Mouse (Mus musculus): ENCODE measurements around the gene Raver2. TPM values are rescaled to one million over a fixed set of nuclear protein-coding genes. Genes with fewer than 3 reads are reported as not detected.

Gene Raver2
- total RNA-seq (2021) = 1 to 10 TPM; 4.2 to 4.4 TPM
- long read RNA-seq, experiment 1, full-length matches to known transcripts = 7 of 9 reads
- long read RNA-seq, experiment 1, partial matches to known transcripts = 1 of 9 reads
- long read RNA-seq, experiment 1, other reads (novel, unspliced or antisense) = 1 of 9 reads
- long read RNA-seq, experiment 2, full-length matches to known transcripts = 8 of 9 reads
- long read RNA-seq, experiment 2, partial matches to known transcripts = 0 of 9 reads
- long read RNA-seq, experiment 2, other reads (novel, unspliced or antisense) = 1 of 9 reads

GRCm38 (mm10) chr4:101068786-101069153 is at the start of gene Raver2:
Raver2 (plus strand) TSS chr4:101068983.
- DNase-seq (ENCODE audit: low spot score in 2 of 2) = peak; percentile 58

GRCm38 (mm10) chr4:101020596-101020995 is 48.2 kb upstream of the Raver2 start, which contains the start of gene Gm10577:
Gm10577 (minus strand) TSS chr4:101020696.
- no peak for DNase-seq (ENCODE audit: low spot score in 2 of 2)

- no peak for DNase-seq (ENCODE audit: low spot score in 2 of 2)
Measured at GRCm38 (mm10) chr4:101026566-101026965, 42.2 kb upstream of the Raver2 start.

GRCm38 (mm10) chr4:101026995-101027394 is 41.8 kb upstream of the Raver2 start:
- DNase-seq (ENCODE audit: low spot score in 2 of 2) = no peak

- DNase-seq (ENCODE audit: low spot score in 2 of 2) = no peak
Measured at GRCm38 (mm10) chr4:101027852-101028411, 40.9 kb upstream of the Raver2 start.

- no peak for DNase-seq (ENCODE audit: low spot score in 2 of 2)
Measured at GRCm38 (mm10) chr4:101033047-101033446, 35.7 kb upstream of the Raver2 start.

- no peak for DNase-seq (ENCODE audit: low spot score in 2 of 2)
Measured at GRCm38 (mm10) chr4:101035131-101035530, 33.7 kb upstream of the Raver2 start.

- no peak for DNase-seq (ENCODE audit: low spot score in 2 of 2)
Measured at GRCm38 (mm10) chr4:101037156-101037555, 31.6 kb upstream of the Raver2 start.

- DNase-seq (ENCODE audit: low spot score in 2 of 2) = no peak
Measured at GRCm38 (mm10) chr4:101043691-101044090, 25.1 kb upstream of the Raver2 start.

- DNase-seq (ENCODE audit: low spot score in 2 of 2) = no peak
Measured at GRCm38 (mm10) chr4:101044149-101044548, 24.6 kb upstream of the Raver2 start.

- no peak for DNase-seq (ENCODE audit: low spot score in 2 of 2)
Measured at GRCm38 (mm10) chr4:101046576-101046975, 22.2 kb upstream of the Raver2 start.

GRCm38 (mm10) chr4:101062146-101062545 is 6.6 kb upstream of the Raver2 start:
- no peak for DNase-seq (ENCODE audit: low spot score in 2 of 2)

- no peak for DNase-seq (ENCODE audit: low spot score in 2 of 2)
Measured at GRCm38 (mm10) chr4:101066401-101066800, 2.4 kb upstream of the Raver2 start.

- DNase-seq (ENCODE audit: low spot score in 2 of 2) = peak; percentile 17 to 23
Measured at GRCm38 (mm10) chr4:101069154-101069971, 580 bp downstream of the Raver2 start.

- no peak for DNase-seq (ENCODE audit: low spot score in 2 of 2)
Measured at GRCm38 (mm10) chr4:101071570-101071969, 2.8 kb downstream of the Raver2 start.

GRCm38 (mm10) chr4:101076425-101076824 is 7.6 kb downstream of the Raver2 start:
- DNase-seq (ENCODE audit: low spot score in 2 of 2) = no peak

GRCm38 (mm10) chr4:101080016-101080415 is 11.2 kb downstream of the Raver2 start:
- no peak for DNase-seq (ENCODE audit: low spot score in 2 of 2)

GRCm38 (mm10) chr4:101082176-101082888 is 13.5 kb downstream of the Raver2 start:
- DNase-seq (ENCODE audit: low spot score in 2 of 2) = no peak

GRCm38 (mm10) chr4:101084863-101085262 is 16.1 kb downstream of the Raver2 start:
- no peak for DNase-seq (ENCODE audit: low spot score in 2 of 2)

- no peak for DNase-seq (ENCODE audit: low spot score in 2 of 2)
Measured at GRCm38 (mm10) chr4:101086040-101086439, 17.3 kb downstream of the Raver2 start.

- no peak for DNase-seq (ENCODE audit: low spot score in 2 of 2)
Measured at GRCm38 (mm10) chr4:101087721-101088120, 18.9 kb downstream of the Raver2 start.
